Mouse (Mus musculus): ENCODE results near the gene Ccr4.

- no peak for TF ChIP-seq CTCF (IDR thresholded peaks at IDR 0.05; ENCODE audit: borderline replicate concordance, control insufficient read depth, extremely low read depth, insufficient read depth, low read length, poor library complexity)
- no peak for TF ChIP-seq POLR2A (IDR thresholded peaks at IDR 0.05; ENCODE audit: control insufficient read depth, extremely low read depth, insufficient read depth, low read length, poor library complexity)
Measured at GRCm38 (mm10) chr9:114466871-114467270, 37.8 kb downstream of the Ccr4 start.
